Mouse (Mus musculus): Measurements from ENCODE around the gene Ptpn4. TPM values are rescaled to one million over a fixed set of nuclear protein-coding genes. Genes with fewer than 3 reads are reported as not detected.

Ptpn4 gene
- polyA plus RNA-seq, 1 experiment from 2014 or later = 4.1 TPM

DNA sequence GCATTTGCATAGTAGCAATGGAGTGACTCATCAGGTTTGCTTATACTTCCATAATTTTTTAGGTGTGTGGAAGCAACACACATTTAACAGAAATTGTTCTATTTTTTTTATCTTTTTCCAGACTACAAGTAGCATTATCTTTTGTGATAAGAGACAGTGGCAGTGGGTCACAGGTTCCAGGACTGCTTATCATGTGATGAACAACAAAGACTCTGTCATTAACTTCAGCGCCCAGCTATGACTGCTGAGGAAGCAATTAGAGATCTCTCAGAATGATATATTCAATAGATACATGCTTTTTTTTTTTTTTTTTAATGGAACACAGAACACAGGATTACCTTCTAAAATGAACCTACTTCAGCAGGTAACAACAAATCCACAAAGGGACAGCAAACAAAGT, 207.0 kb downstream of the Ptpn4 start:
- Histone ChIP-seq H3K36me3 (peaks cover 19% of the 10 kb centered on the region), H3K4me3 (no peak overlapping the region), H3K27me3 (replicated peaks) (no peaks in the 10 kb centered on the region), H3K4me1 (peaks cover 8% of the 10 kb centered on the region; the same call in 1 of the 2 replicates), H3K9ac (no peak overlapping the region), H3K4me2 (no peak overlapping the region), H3K27ac (no peak overlapping the region), H3K9me3 (replicated peaks) (no peaks in the 10 kb centered on the region)
- peak; percentile 71; the same call in 1 of the 2 replicates for ATAC-seq
- WGBS (ENCODE audit: insufficient replicate concordance) = 17% methylated on average over 1 of the region's 1 CpGs

DNA sequence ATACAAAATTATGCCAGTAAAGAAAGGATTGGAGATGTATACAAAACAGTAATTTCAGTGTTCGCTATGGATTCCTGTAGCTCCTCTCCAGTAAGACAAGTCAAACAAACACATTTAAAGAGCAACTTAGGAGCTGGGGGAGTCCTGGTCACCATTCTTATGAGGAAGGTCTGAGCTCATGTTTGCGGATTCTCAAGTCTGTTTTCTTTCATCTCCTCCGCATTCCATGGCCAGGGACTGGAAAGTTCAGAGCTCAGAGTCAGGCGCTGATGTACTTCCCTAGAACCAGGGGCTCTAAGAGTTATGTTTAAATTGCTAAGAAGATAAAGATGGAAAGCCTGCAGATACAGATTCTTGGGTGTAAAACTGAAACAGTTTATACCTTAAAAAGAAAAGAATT, 210.6 kb downstream of the Ptpn4 start:
- Histone ChIP-seq H3K9ac (no peak overlapping the region), H3K27me3 (replicated peaks) (no peaks in the 10 kb centered on the region), H3K4me3 (no peak overlapping the region), H3K27ac (no peak overlapping the region), H3K4me1 (peaks cover 8% of the 10 kb centered on the region; the same call in 1 of the 2 replicates), H3K9me3 (replicated peaks) (no peaks in the 10 kb centered on the region), H3K36me3 (0 out of 2 replicates have a peak, but pooled peaks cover 7% of the 10 kb centered on the region), H3K4me2 (no peak overlapping the region)
- WGBS (ENCODE audit: insufficient replicate concordance) = 77% methylated on average over 4 of the region's 4 CpGs
- ATAC-seq = no peak

- no peak for ATAC-seq
- H3K36me3 ChIP-seq = peaks cover 15% of the 10 kb centered on the region; the same call in 1 of the 2 replicates
- H3K27ac ChIP-seq = no peak overlapping the region
- no peak overlapping the region for H3K4me2 ChIP-seq
- no peaks in the 10 kb centered on the region for H3K4me1 ChIP-seq
- WGBS (ENCODE audit: insufficient replicate concordance) = 70% methylated on average over 2 of the region's 2 CpGs
- no peaks in the 10 kb centered on the region for H3K27me3 ChIP-seq (replicated peaks)
- no peaks in the 10 kb centered on the region for H3K9me3 ChIP-seq (replicated peaks)
- H3K9ac ChIP-seq = no peak overlapping the region
- no peak overlapping the region for H3K4me3 ChIP-seq
Measured at GRCm38 (mm10) chr1:119624444-119624843, 213.0 kb downstream of the Ptpn4 start.

DNA sequence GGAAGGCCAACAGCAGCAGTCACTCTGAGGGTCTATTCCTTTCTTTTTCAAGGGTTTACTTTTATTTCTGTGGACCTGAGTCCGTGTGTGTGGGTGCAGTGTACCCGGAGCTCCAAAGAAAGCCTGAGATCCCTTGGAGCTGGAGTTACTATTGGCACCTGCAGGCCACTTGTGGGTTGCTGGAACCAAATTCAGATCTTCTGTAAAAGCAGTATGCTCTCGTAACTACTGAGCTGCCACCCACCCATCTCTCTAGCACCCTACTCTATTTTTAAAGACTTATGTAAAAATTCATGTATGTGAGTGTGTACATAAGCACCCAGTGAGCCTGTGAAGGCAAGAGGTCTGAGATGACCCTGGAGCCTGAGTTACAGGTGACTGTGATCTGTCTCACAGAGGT, 232.0 kb downstream of the Ptpn4 start:
- no peaks in the 10 kb centered on the region for H3K27me3 ChIP-seq (replicated peaks)
- peaks cover 17% of the 10 kb centered on the region for H3K36me3 ChIP-seq
- H3K27ac ChIP-seq = no peak overlapping the region
- no peaks in the 10 kb centered on the region for H3K4me1 ChIP-seq
- no peak overlapping the region for H3K4me3 ChIP-seq
- 86% methylated on average over 3 of the region's 3 CpGs for WGBS (ENCODE audit: insufficient replicate concordance)
- H3K9me3 ChIP-seq (replicated peaks) = no peaks in the 10 kb centered on the region
- H3K4me2 ChIP-seq = no peak overlapping the region
- no peak overlapping the region for H3K9ac ChIP-seq
- ATAC-seq = no peak

Other genes with a start within 250 kb of the Ptpn4 start
- gene Epb41l5, start 188.6 kb downstream of the Ptpn4 start, polyA plus RNA-seq (2016; fragmentation: Nextera tagmentation; extraction: Ambion mirVana) = 16.8 and 17.2 TPM in 2 replicates
- 4.8 and 5.4 TPM in 2 replicates for gene Tmem177, start 75.6 kb upstream of the Ptpn4 start, polyA plus RNA-seq (2016; fragmentation: Nextera tagmentation; extraction: Ambion mirVana)
- not detected in 2 replicates for gene Cfap221, start 159.6 kb upstream of the Ptpn4 start, polyA plus RNA-seq (2016; fragmentation: Nextera tagmentation; extraction: Ambion mirVana)
- not detected in 2 replicates for gene Sctr, start 169.3 kb upstream of the Ptpn4 start, polyA plus RNA-seq (2016; fragmentation: Nextera tagmentation; extraction: Ambion mirVana)
- gene Tmem37, start 236.5 kb upstream of the Ptpn4 start, polyA plus RNA-seq (2016; fragmentation: Nextera tagmentation; extraction: Ambion mirVana) = 37.0 and 37.6 TPM in 2 replicates

All from liver, embryonic 12.5 days (tissue).